In genomic region chr17:24520450-24520849, GRCm38 (mm10) we compare ENCODE assay signal across 16 mouse cellular contexts.
"Had no signal": no experiment of that assay in that cellular context is flagged by ENCODE, and none has a peak within 500 bp of the region (broad histone marks: within the 10 kb centered on the region; RNA-seq: fewer than 3 reads in every experiment).

No protein-coding gene starts in this region.

- H3K4me3 ChIP-seq: midbrain, embryonic 13.5 days; midbrain, embryonic 15.5 days had no signal

- H3K9me3 ChIP-seq: midbrain, embryonic 13.5 days; midbrain, embryonic 15.5 days had no signal

- ATAC-seq: midbrain, embryonic 13.5 days; midbrain, embryonic 15.5 days had no signal

- H3K4me1 ChIP-seq: midbrain, embryonic 13.5 days had no signal

- H3K27ac ChIP-seq: liver, embryonic 14.5 days; midbrain, embryonic 13.5 days; midbrain, embryonic 15.5 days had no signal

- DNase-seq: lung, adult 18-20 months; lung, embryonic 14.5 days; lung, postnatal 10 days; lung, postnatal 4 days; retina, postnatal 1 day; right cerebral cortex, adult 18-20 months; right cerebral cortex, postnatal 25 days; right cerebral cortex, postnatal 4 days; spleen, adult 18-20 months; thymus, adult 18-20 months; thymus, postnatal 14 days; thymus, postnatal 36 days had no signal

- H3K27me3 ChIP-seq: midbrain, embryonic 13.5 days; midbrain, embryonic 15.5 days had no signal

- H3K4me2 ChIP-seq: lung, embryonic 14.5 days; midbrain, embryonic 11.5 days; midbrain, embryonic 13.5 days; midbrain, embryonic 15.5 days had no signal

- H3K9ac ChIP-seq: liver, embryonic 14.5 days; lung, embryonic 14.5 days; midbrain, embryonic 13.5 days; midbrain, embryonic 15.5 days had no signal
